Mouse (Mus musculus) liver, postnatal 0 days (tissue): ENCODE measurements around the gene Gm11037.

Experiments
- CTCF ChIP-seq: sonication (generic); IDR thresholded peaks from 2 replicates; pipeline ENCODE4 v1.5.1; 2016; ENCODE audit warnings: antibody characterized with exemption, low read depth
- EP300 ChIP-seq: IDR thresholded peaks from 2 replicates; pipeline ENCODE4 v1.6.1; 2016; ENCODE audit warnings: antibody characterized with exemption, low read depth, mild to moderate bottlenecking

DNA sequence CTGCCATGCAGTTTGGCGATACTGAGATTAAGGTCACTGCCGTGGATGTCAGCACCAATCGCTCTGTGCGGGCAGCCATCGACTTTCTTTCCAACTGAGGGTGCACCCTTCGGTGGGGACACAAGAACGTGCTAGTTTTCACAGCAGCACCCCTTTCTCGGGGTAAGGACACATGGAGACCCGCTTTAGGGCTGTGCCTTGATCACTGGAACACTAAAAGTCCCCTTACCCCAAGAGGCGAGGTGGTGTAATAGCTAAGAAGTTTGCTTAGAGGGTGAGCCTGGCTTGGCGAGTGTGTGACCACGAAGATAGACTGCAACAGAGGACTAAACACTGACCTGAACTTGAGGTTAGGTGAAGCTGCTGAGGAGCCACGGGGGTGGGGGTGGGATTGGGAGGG lies 11.8 kb downstream of the Gm11037 start:
- no peak for TF ChIP-seq CTCF
- TF ChIP-seq EP300: no peak
